Mouse (Mus musculus) bone marrow macrophage, adult 2 months (primary cell): Measurements from ENCODE around the gene Cyp2t4.

Experiments used
- CTCF ChIP-seq: IDR thresholded peaks from 2 replicates; pipeline ENCODE4 v1.5.1; 2012; ENCODE audit warnings: low read depth, mild to moderate bottlenecking, low read length, moderate library complexity
- POLR2A ChIP-seq: IDR thresholded peaks from 2 replicates; pipeline ENCODE4 v1.6.1; 2012; ENCODE audit warnings: mild to moderate bottlenecking, low read depth, low read length, borderline replicate concordance

DNA sequence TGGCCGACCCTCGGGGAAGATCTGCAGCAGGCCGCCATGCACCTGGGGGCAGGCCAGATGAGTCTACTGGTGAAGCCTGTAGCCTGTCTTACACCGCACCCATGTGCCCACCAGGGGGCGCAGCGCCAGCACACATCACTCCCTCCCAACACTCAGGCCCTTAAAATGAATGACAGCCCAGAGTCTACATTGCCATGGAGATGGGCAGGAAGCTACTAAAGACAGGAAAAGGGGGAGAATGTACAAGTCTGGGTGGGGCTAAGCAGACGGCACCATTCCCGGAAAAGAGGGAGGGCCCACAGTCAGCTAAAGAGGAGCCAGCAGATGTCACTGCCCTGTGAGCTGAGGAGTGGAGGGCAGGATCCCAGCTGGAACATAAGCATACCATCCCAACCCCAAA is 6.4 kb downstream of the Cyp2t4 start:
- TF ChIP-seq CTCF, result peak; percentile 75
- TF ChIP-seq POLR2A, result no peak
